Mouse (Mus musculus): Measurements from ENCODE around the gene Tpst2. TPM values are rescaled to one million over a fixed set of nuclear protein-coding genes. Genes with fewer than 3 reads are reported as not detected.

Gene Tpst2
- total RNA-seq, 2 experiments from 2014 or later = 47.1 to 50.0 TPM

DNA sequence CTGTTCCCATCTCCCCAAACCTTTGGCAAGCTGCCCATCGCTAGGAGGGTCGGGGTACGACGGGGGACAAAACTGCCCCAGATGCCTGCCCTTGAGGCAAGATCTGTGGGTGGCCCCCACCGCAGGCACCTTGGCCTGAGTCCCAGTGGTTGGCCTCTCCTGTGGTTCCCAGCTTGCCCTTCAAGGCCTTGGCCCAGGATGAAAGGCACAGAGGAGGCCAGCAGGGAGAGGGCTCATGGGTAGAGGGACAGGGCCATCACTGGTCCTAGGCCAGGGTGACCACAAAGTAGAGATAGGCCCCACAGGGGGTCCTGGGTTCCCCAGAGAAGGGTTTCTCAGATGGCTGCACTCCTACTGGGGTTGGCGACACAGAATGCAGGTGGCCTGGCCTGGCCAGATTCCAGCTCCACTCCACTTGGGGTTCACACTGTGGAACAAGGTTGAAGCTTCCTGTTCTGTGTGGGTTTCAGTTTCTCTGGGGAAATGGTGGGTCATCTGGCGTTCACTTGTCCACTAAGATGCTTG, 22.1 kb upstream of the Tpst2 start:
- DNase-seq = peak; percentile 82 to 84

DNA sequence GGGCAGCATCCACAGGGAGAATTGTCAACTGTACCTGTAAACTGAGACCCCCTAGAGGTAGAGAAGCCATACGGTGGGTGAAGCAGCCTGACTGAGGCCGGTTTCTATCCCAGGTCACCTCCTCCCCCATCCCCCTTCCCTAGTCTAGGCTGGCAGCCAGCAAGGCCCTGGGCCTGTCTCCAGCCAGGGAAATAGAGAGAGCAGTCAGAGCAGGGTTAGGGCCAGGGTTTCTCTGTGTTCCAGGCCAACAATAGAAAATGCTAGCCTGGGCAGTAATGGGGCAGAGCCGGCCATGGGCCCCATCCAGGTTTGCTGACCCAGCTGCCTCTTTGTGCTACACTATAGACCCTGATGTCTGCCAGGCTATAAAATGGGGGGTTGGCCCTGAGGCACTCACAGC, 21.1 kb upstream of the Tpst2 start, which contains the start of gene Crybb1:
Gene Crybb1, plus strand, starts transcription at position 390 of the 400 bp plus-strand sequence.
- DNase-seq = peak; percentile 84 to 87

DNA sequence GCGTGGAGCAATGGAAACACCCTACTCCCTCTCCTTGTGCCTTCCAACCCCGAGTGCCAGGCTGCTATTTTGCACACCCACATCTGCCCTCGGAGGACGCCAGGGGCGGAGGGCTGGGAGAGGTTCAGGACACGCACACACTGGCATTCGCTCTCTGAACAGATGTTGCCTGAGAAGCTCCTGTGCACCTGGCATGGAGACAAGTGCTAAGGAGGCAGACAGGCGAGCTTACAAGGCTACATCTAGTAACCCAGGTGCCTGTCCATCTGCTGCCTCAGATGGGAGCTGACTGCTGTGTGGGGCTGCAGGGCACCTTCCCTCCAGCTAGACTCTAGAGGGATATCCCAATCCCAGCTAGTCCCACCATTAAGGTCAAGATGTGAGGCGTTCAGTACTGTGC, 20.0 kb upstream of the Tpst2 start:
- DNase-seq = no peak

DNA sequence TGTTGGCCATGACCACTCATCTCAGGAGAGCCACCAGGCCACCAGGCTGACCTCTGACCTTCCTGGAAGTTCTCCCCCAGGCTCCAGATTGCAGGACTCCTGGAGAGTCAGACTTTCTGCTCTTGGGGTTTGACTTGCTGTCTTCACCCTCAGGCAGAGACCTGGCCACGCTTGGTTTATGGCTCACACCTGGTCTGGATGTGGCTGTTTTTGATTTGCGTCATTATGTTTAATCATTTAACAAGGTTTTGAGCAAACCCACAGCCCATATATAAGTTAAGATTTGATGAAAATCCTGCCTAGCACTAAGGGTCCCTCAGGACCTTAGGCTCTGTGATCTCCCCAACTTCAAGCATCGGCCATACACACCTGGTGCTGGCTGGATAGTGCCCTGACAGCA, 18.6 kb upstream of the Tpst2 start:
- DNase-seq = no peak

DNA sequence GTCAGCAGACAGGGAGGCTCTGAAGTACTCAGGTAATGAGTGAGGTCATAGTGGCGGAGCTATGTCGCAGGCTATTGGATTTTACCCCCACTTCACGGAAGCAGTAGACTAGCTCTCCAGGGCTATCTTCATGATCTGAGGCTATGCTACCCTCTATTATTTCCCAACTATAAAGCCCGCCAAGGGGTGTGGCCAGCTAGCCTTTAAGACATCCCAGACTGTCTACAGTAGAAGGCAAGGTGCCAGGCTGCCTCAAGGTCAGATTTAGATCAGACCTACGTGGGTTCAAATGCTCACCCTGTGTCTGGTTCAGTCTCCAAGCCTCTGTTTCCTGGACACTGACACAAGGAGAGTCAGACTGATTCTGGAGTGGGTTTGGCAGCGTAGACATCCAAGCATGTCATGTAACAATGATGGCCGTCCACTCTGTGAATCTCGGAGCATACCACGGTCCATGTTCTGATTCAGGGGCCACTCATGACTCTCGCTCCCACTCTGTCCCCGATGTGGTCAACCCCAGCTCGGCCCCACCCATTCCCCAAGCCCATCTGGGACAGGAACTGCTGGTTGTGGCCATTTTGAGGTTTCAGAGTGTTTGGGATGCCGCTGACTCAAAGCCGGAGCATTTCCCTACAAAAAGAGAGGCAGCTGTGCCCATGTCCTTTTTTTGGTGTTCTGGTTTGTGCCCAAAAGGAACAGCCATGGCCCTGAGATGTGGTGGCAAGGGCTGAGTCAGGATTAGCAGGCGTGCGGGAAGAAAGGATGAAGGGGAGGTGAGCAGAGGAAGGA, 16.4 kb upstream of the Tpst2 start:
- DNase-seq = no peak

DNA sequence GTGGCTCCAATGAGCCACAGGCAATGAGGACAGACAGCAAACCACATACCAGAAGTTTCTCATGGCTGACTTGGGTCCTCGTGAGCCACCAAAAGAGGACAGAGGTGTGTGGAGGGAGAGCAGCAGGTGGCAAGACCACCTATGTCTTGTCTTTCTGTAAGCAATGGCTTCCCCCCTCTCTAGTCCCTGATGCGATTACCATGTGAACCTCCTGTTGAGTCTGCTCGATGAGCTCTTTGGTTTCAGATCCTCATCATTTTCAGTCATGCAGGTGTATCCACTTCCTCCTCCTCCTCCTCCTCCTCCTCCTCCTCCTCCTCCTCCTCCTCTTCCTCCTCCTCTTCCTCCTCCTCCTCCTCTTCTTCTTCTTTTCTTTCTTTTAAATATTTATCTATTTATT, 15.7 kb upstream of the Tpst2 start:
- no peak for DNase-seq

DNA sequence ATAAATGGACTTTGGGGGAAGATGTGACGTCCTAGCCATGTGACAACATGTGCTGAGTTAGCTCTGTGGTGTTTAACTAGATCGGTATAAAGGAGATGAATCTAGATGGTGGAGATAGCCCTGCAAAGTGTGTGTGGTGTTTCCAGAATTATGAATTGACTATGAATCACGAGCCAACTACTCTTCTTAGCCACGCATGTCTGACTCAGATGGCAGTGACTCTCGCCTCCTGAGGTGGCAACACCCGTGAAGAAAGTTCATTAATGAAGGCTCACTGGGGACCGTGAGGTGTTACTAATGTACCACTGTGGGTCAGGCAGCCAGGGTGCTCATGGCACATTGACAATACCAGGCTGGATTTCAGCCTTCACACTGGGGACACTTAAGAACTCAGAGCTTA, 12.4 kb upstream of the Tpst2 start:
- DNase-seq = no peak

DNA sequence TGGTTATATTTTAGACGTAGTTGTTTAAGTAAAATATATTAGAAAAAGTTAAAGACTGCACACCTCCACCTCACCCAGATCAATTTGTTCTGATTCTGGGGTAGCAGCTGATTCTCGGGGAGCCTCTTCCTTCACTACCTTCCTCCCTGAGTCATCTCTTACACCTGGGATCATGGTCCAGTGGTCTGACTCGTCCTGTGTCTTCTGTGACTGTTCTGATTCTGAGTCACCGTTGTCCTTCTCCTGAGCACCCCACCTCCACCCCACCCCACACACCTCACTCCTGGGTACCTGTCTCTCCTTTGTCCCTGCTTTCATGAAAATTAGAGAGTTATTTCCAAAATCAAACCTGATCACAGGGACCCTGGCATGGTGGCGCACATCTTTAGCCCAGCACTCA, 11.4 kb upstream of the Tpst2 start:
- no peak for DNase-seq

DNA sequence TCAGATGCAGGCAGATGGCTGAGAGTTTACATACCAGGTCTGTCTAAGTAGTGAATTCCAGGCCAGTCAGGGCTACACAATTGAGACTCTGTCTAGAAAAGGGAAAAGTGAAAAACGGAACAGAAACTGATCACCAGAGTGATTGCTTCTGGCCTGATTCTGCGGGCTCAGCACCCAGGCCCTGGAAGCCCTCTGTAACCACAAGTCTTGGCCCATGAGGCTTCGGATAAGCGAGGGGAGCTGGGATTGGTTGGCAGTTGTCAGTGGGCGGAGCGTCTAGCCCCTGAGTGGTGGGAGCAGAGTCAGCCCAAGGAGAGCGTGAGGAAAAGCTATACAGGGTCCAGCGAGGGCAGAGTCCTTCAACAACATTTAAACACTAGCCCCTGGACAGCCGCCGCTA, 11.0 kb upstream of the Tpst2 start:
- peak; percentile 29 to 66 for DNase-seq

DNA sequence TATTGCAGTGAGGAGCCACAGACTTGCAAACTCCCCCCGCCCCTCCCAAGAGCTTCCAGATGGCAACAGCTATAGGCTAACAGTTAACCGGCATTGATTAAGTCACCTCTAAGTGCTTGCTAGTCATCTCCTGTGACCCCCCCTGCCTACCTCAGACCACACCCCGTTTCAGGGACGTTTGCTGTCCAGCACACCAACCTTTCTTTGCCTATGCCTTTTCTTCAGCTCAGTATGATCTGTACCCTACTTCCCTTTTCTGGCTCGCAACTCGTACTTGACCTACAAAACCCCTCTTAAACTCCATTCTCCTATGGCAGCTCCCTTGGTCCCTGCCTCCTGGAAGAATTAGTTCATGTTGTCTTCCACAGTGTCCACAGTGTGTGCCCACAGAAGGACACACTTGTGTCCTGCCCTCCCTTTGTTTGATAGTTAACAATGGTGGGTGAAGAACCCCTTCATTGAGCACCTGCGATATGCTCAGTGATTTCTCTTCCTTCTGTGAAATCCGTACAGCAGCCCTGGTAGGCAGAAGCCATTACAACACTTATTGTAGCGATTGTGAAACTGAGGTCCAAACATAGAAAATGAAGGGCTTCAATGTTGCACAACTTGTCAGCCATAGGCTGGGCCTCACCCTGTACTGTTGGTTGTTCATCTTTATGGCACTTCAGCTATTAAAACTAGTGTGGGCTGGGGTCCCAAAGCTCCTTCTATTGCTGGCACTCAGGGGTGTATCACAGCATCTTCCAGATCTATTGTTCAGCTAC, 10.3 kb upstream of the Tpst2 start:
- DNase-seq = no peak

DNA sequence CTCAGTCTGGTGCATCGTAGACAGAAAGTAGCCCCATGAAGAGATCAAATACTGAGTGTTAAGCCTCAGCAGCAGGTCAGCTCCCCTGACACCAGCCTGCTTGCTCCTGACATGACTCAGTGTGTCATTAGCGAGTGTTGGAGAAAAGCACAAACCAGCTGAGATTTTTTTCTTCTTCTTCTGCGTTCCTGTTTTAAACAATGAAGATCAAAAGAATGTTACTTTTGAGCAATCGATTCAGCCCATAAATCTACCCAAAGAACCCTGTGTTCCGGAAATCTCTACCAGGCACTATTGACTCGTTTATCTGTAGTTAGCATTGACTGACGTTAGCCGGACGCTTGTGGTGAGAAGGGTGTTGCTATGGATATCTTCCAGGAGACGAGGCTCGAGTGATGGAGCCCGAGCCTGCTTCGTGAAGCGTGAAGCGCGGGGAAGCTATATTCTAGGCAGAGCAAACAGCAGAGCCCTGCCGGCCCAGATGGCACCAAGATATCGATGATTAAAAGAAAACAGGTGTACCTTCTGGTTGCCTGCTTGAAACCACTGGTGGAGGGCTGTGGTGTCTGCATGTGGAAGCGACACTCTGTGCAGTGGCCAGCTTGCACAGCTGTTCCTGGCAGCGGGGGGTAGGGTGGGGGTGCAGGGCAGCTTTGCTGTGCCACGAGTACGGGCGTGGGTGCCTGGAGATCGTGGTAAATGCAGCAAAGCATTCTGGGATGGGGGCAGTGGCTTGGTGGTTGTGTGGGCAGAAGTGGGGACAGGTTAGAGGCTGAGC, 5.5 kb upstream of the Tpst2 start:
- no peak for DNase-seq

DNA sequence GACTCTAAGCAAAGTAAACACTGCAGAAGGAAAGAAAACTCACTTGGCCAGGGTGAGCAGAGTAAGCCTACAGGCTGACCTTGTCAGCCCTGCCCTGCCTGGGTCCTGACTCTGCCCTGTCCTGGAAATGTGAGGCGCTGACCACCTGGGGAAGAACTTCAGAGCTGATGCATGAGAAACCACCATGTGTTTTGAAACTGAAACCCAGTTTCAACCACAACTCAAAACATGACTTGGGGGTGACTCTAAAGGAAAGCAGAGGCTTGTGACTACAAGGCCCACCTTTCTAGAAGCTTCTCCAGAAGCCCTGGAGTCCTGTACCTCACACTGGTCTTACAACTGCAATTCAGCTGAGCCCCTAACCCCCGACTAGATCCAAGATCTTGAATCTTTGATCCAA, 3.6 kb upstream of the Tpst2 start:
- DNase-seq = no peak

DNA sequence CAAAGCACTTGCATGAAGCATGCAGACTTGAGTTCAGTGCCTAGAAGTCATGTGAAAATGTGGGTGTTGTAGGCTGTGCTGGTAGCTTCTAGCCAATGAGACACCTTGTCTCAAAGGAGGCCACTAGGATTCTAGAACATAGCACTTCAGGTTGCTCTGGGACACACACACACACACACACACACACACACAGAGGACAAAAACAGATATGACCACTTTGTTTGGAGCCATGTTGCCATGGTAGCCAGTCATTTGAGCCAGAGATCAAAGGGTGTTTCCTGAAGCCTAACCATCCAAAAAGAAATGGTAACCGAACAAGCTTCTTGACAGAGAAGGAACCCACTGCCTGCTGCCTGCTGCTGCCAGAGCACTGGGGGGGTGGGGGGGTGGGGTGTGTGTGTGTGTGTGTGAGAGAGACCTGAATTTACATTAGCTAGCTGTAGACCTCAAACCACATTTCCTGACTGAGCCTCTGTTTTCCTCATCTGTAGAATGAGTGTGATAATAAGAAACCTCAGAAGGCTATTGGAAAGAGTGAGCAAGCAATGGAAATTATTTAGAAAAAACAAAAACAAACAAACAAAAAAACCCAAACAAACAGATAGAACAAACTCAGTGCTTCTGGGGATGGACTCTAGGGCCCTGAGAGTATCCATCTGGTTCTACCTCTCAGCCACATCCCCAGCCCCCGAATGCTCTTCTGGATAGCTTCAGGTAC, 2.6 kb upstream of the Tpst2 start:
- DNase-seq = no peak

DNA sequence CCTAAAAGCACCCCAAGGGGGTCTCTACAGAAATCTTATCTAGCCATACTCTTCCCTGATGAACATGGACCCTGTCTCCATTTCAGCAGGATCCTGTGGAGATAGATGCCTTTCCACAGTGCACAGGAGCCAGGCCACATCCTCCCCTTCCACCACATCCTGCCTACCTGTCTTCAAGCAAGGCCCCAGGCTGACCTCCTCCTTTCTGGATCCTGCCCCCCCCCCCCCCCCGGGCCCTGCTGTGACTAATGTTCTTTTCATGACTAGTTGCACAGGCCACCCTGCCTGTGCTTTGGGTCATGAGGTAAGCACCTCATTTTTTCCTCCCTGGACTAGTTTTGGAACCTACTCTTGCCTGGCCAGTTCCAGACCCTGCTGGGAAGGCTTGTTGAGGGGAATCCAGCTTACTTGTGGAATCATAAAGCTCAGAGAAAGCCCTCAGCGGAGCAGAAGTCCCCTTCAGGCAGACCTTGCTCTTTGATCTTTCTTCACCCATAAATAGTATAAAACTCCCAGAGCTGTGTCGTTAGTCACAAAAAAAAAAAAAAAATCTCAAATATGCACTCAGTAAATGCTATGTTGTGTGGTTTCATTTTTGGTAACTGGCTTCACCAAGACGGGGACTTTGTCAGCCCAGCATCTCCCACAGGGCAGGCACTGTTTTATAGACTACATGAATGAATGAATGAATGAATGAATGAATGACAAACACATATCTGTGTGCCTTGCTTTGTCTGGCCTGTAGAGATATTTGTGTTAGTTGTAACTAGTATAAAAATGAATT, 1.3 kb upstream of the Tpst2 start:
- no peak for DNase-seq

DNA sequence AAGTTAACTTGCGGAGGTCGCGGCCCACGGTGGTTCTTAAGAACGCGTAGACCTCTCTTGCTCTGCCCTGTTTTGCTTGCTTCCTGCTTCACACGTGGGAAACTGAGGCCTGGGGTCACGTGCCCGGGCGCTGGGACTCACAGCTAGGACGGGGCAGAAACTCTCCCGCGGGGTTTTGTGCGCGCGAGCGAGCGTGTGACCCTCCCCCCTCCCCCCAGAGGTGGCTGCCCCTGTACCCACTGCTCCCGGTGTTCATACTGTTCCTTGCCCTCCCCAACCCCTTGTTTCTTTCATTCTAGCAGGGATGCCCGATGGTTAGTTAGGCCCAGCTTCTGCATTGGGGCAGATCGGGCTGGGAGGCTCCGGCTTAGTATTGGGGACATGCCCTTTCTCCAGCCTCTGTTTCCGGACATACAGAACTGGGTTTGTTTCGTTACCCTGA, 437 bp downstream of the Tpst2 start:
- peak in 1 of 2 experiments; percentile 65 for DNase-seq

DNA sequence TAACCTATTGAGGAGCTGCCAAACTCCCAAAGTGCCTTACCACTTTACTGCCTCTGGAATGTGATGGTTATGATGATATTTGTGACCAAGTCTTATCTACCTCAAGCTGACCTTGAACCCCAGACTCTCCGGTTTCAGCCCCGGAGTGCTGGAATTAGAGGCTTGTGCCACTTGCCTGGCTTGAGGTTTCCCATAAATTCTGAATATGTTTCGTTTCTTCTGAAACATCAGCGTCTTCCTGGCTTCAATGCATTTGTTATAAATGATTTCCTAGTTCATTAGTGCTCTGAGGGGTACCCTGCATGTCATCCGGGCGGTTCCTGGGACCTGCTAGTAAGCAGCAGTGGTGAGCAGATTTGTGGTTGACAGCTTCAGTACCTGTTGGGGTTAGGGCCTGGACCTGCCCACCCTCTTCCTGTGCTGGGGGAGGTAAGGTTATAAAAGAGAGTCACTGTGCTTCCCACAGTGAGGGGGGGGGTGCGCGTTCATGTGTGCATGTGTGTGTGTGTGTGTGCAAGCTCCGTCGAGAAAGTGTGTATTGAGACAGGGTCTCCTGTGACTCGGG, 1.5 kb downstream of the Tpst2 start:
- DNase-seq = peak in 1 of 2 experiments; percentile 16

DNA sequence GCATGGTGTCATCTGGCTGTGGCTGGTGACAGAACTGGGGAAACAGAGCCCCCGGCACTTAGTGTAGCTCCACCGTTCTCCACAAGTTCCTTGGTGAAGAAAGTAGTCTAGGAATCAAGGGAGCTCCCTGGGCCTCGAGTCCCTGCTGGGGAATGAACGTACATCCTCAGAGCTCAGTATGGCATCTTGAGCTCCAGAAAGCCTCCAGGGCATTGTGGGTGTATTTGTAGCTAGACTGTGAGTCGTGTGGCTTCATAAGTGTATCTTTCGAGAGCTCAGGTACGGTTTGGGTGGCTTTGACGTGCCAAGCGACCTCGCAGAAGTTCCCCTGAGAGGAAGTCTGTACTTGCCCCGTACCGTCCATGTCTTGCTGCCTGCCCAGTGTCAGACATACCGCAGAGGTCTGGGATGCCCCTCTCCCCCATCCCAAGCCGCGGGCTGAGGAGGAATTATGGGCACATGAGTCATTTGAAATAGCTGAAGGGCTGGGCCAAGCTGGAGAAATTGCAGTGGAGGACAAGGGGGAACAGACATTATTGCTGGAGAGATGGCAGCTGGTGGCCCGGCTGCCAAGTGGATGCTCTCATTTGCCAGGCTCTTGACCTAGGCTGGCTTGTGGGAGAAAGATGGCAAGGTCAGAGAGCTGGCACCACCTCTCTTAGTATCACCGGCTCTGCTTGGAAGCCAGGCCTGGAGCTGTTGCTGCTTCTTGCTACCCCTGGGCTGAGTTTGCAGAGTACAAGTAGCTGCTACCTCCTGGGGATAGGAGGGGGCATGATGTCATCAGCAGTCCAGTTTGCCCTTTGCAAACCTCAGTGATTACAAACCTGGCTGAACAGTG, 2.9 kb downstream of the Tpst2 start:
- peak; percentile 57 to 77 for DNase-seq

DNA sequence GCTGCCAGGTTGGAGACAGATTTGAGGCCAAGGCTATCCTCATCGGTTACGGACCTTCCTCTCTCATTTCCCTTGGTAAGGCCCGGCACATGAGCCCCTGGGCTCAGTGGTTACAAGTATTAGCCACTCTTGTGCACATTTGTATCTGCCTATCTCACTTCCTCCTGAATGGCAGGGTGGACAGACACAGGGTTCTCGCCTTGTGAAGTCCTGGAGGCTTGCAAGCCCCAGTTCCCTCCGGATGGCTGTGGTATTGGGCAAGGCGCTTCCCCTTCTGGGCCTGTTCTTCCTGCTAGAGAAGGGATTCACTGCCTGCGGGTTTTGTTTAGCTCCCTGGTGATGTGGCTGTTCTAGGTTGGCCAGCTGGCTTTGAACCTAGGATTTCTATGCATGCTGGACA, 3.7 kb downstream of the Tpst2 start:
- peak; percentile 47 to 78 for DNase-seq

DNA sequence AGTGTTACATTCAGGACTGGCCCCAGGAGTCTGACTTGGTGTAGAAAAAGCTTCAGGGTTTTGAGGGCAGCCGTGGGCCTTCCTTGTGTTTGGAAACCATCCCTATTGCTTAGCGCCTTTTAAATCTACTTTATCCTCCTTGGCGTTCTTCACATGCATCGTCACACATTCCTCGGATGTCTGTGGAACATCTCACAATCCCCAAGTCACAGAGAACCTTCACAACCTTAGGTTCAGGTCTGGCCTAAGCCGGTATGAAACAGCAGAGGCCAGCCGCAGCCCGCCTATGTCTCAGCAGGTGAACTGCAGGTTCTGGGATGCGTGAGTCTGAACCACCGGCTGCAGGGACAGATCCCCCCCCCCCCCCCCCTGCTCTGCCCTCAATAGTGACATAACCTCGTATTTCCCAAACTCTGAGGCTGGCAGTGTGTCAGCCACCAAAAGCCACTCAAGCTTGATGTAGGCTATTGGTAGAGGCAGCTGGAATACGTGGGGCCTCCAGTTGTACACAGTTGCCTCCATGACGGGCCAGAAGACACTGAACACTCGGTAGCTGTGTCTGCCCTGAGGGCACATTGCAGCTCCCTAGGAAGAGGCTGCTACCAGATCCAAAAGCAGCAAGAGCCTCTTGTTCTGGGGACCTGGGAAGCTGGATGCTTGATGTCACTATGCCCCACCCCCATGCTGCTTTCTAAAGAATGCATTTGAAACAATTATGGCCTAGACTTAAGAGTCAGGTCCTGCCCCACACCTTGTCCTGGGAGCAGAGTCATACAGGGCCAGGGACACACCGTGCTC, 4.6 kb downstream of the Tpst2 start:
- DNase-seq = peak in 1 of 2 experiments; percentile 18

Measured in heart, adult 18-20 months (tissue).